Mouse (Mus musculus) limb, embryonic 11.5 days (tissue): Measurements from ENCODE around the gene Birc3. TPM values are rescaled to one million over a fixed set of nuclear protein-coding genes. Genes with fewer than 3 reads are reported as not detected.
A peak's percentile ranks its signal among the peaks of the same experiment; 100 is the strongest.
"Not testable (repeated sequence)": the region's sequence is repeated elsewhere in the genome, so short reads cannot be mapped to it uniquely, and the experiment has no call there.

Source experiments
- ATAC-seq: fragments of 200-750 bp; cut with Nextera tagmentation; 2 replicates; pipeline ENCODE4 v1.8.0; 2017; ENCODE audit warnings: low read depth; ENCODE audit not compliant: insufficient number of reproducible peaks, low FRiP score, low TSS enrichment
- DNase-seq: peaks from one replicate; pipeline ENCODE4 v3.0.0-alpha.2; 2015; ENCODE audit warnings: low spot score
- H3K27ac ChIP-seq: fragments of 300-500 bp; sonication (generic); replicated peaks from 2 replicates; pipeline ENCODE4 v1.5.1; 2014; ENCODE audit warnings: low read depth, mild to moderate bottlenecking, low read length
- H3K27me3 ChIP-seq: fragments of 300-500 bp; sonication (generic); 2 replicates; pipeline ENCODE4 v1.6.1; 2014; ENCODE audit warnings: mild to moderate bottlenecking, low read length, mixed read lengths; ENCODE audit not compliant: control insufficient read depth, insufficient read depth
- H3K36me3 ChIP-seq: fragments of 300-500 bp; sonication (generic); 2 replicates; pipeline ENCODE4 v1.6.1; 2014; ENCODE audit warnings: mild to moderate bottlenecking, low read length, moderate library complexity, mixed read lengths; ENCODE audit not compliant: control insufficient read depth, insufficient read depth
- H3K4me1 ChIP-seq: fragments of 300-500 bp; sonication (generic); 2 replicates; pipeline ENCODE4 v1.6.1; 2014; ENCODE audit warnings: low read length, mixed read lengths; ENCODE audit not compliant: control insufficient read depth, insufficient read depth
- H3K4me2 ChIP-seq: fragments of 300-500 bp; sonication (generic); 2 replicates; pipeline ENCODE4 v1.6.1; 2014; ENCODE audit warnings: low read depth, mild to moderate bottlenecking, moderate library complexity; ENCODE audit not compliant: severe bottlenecking
- H3K4me3 ChIP-seq: fragments of 300-500 bp; sonication (generic); 2 replicates; pipeline ENCODE4 v1.5.1; 2014; ENCODE audit warnings: low read depth, low read length
- H3K9ac ChIP-seq: fragments of 300-500 bp; sonication (generic); 2 replicates; pipeline ENCODE4 v1.6.1; 2014; ENCODE audit warnings: mild to moderate bottlenecking, low read length
- H3K9me3 ChIP-seq: fragments of 300-500 bp; sonication (generic); 2 replicates; pipeline ENCODE4 v1.6.1; 2016; ENCODE audit warnings: low read length; ENCODE audit not compliant: control insufficient read depth
- WGBS: fragments of 180-500 bp; shearing (Covaris S2); extraction: QIAGEN DNeasy Blood & Tissue Kit; methylation state at CpG from one replicate; pipeline ENCODE4 v1.1.7; 2014; 5-methylcytosine and 5-hydroxymethylcytosine counted together
- polyA plus RNA-seq: library from polyadenylated mRNA; unstranded; fragments of >200 nt; fragmentation: Nextera tagmentation; extraction: Ambion mirVana; gene quantifications from 2 replicates; pipeline ENCODE4 v1.2.1, GENCODE M21; 2014

Gene Birc3
- polyA plus RNA-seq, 1 experiment from 2014 or later: 5.9 TPM

- ATAC-seq: peak; percentile 79
- 4% methylated on average over 7 of the region's 7 CpGs for WGBS
- Histone ChIP-seq H3K27me3 (no peaks in the 10 kb centered on the region), H3K36me3 (no peaks in the 10 kb centered on the region), H3K9me3 (no peaks in the 10 kb centered on the region), H3K9ac (no peak overlapping the region), H3K4me2 (no peak overlapping the region), H3K27ac (peak overlapping the region; percentile 37; the same call in 1 of the 2 replicates), H3K4me3 (no peak overlapping the region), H3K4me1 (peaks cover 15% of the 10 kb centered on the region; the same call in 1 of the 2 replicates)
- DNase-seq: peak; percentile 78
Measured at GRCm38 (mm10) chr9:7902311-7902710, 29.3 kb upstream of the Birc3 start.

- H3K9me3 ChIP-seq: no peaks in the 10 kb centered on the region
- H3K4me2 ChIP-seq: no peak overlapping the region
- H3K27me3 ChIP-seq: no peaks in the 10 kb centered on the region
- H3K4me1 ChIP-seq: peaks cover 15% of the 10 kb centered on the region; the same call in 1 of the 2 replicates
- no peak overlapping the region for H3K4me3 ChIP-seq
- H3K27ac ChIP-seq: no peak overlapping the region
- no peaks in the 10 kb centered on the region for H3K36me3 ChIP-seq
- 85% methylated on average over 8 of the region's 8 CpGs for WGBS
- no peak overlapping the region for H3K9ac ChIP-seq
- no peak for ATAC-seq
- DNase-seq: no peak
Measured at GRCm38 (mm10) chr9:7900965-7901364, 28.0 kb upstream of the Birc3 start.

GRCm38 (mm10) chr9:7897502-7897901 lies 24.5 kb upstream of the Birc3 start:
- no peaks in the 10 kb centered on the region for H3K9me3 ChIP-seq
- DNase-seq: peak; percentile 77

DNA sequence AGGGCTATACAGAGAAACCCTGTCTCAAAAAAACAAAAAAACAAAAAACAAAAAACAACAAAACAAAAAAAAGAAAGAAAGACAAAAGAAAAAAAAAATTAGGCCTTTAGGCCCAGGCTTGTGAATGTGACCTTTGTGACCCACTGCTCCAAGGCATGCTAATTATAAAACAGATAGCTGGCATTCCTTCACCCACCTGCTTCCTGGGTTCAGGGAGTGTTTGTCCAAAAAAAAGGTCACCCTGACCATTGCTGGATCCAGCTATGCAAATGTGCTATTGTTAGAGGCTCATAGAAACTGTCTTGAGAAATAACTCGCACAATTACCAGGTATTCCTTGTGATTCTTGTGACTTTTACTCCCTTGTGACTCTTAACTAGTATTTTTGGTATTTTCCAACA lies 18.8 kb upstream of the Birc3 start:
- not testable (repeated sequence) for H3K4me3 ChIP-seq, H3K4me1 ChIP-seq, H3K9me3 ChIP-seq, ATAC-seq, DNase-seq, H3K27ac ChIP-seq, H3K27me3 ChIP-seq, H3K36me3 ChIP-seq, H3K9ac ChIP-seq, H3K4me2 ChIP-seq
- 100% methylated on average over 1 of the region's 1 CpGs for WGBS

More at GRCm38 (mm10) chr9:7897502-7897901, 24.5 kb upstream of the Birc3 start:
- H3K4me3 ChIP-seq: no peak overlapping the region
- 0 out of 2 replicates have a peak, but pooled peaks cover 7% of the 10 kb centered on the region for H3K4me1 ChIP-seq
- H3K36me3 ChIP-seq: no peaks in the 10 kb centered on the region
- peak; percentile 41 for ATAC-seq
- H3K9ac ChIP-seq: no peak overlapping the region
- no peak overlapping the region for H3K4me2 ChIP-seq
- H3K27me3 ChIP-seq: no peaks in the 10 kb centered on the region
- no peak overlapping the region for H3K27ac ChIP-seq
- 3% methylated on average over 3 of the region's 3 CpGs for WGBS

DNA sequence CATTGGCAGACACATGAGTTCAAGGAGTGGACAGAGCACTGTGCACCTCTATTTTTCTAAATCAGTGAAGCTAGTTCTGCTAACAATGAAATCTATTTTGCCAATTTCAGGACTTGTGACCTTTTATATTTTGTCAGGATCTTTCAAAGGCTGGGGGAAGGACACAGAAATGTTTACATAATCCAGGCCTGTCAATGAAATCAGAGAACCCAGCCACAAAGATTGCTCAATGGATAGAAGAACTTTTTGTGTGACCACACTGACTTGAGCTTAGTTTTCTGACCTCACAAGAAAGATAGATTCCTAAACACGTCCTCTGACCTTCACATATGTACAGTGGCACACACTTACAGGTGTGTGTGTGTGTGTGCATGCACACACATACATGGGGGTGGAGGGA lies 18.2 kb upstream of the Birc3 start:
- Histone ChIP-seq H3K36me3 (no peaks in the 10 kb centered on the region), H3K9me3 (no peaks in the 10 kb centered on the region), H3K4me1 (no peaks in the 10 kb centered on the region), H3K27me3 (no peaks in the 10 kb centered on the region), H3K9ac (no peak overlapping the region), H3K4me2 (no peak overlapping the region), H3K27ac (no peak overlapping the region), H3K4me3 (no peak overlapping the region)
- no peak for ATAC-seq
- WGBS: 83% methylated on average over 1 of the region's 1 CpGs
- no peak for DNase-seq

GRCm38 (mm10) chr9:7884346-7884745 lies 11.4 kb upstream of the Birc3 start:
- no peak overlapping the region for H3K4me2 ChIP-seq
- 90% methylated on average over 3 of the region's 3 CpGs for WGBS
- H3K4me3 ChIP-seq: no peak overlapping the region
- H3K27ac ChIP-seq: no peak overlapping the region
- H3K4me1 ChIP-seq: no peaks in the 10 kb centered on the region
- no peaks in the 10 kb centered on the region for H3K36me3 ChIP-seq
- DNase-seq (no peak), ATAC-seq (no peak)
- no peaks in the 10 kb centered on the region for H3K9me3 ChIP-seq
- H3K27me3 ChIP-seq: no peaks in the 10 kb centered on the region
- H3K9ac ChIP-seq: no peak overlapping the region

- H3K36me3 ChIP-seq: no peaks in the 10 kb centered on the region
- no peak overlapping the region for H3K4me3 ChIP-seq
- WGBS: 85% methylated on average over 1 of the region's 1 CpGs
- no peak overlapping the region for H3K27ac ChIP-seq
- H3K27me3 ChIP-seq: no peaks in the 10 kb centered on the region
- H3K9ac ChIP-seq: no peak overlapping the region
- H3K4me1 ChIP-seq: no peaks in the 10 kb centered on the region
- ATAC-seq (no peak), DNase-seq (no peak)
- no peak overlapping the region for H3K4me2 ChIP-seq
- H3K9me3 ChIP-seq: no peaks in the 10 kb centered on the region
Measured at GRCm38 (mm10) chr9:7882304-7882865, 9.4 kb upstream of the Birc3 start.

DNA sequence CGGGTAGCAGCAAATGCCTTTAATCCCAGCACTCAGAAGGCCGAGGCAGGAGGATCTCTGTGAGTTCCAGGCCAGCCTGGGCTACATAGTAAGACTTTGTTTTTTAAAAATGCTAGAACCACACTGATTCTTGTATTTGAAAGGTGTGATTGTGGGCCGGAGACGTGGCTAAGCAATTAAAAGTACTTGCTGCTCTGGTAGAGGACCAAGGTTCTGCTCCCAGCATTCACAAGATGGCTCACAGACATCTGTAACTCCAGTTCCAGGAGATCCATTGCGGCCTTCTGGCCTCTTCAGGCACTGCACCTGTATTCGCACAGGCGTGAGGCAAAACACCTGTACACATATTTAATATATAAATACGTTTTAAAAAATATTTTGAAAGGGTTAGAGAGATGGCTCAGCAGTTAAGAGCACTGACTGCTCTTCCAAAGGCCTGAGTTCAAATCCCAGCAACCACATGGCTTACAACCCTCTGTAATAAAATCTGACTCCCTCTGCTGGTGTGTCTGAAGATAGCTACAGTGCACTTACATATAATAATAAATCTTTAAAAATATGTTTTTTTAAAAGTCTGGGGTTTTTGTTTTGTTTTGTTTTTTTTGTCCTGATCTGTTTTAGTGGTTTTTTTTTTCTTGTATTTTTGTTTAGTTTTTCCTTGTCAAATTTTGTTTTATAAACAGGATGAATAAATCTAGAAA lies 675 bp upstream of the Birc3 start:
- peak; percentile 30 for DNase-seq
- no peaks in the 10 kb centered on the region; the same call in 1 of the 2 replicates for H3K9me3 ChIP-seq
- H3K9ac ChIP-seq: no peak overlapping the region
- H3K27ac ChIP-seq: no peak overlapping the region
- no peak for ATAC-seq
- H3K27me3 ChIP-seq: no peaks in the 10 kb centered on the region
- peaks cover 3% of the 10 kb centered on the region; the same call in 1 of the 2 replicates for H3K4me1 ChIP-seq
- 85% methylated on average over 8 of the region's 8 CpGs for WGBS
- no peaks in the 10 kb centered on the region for H3K36me3 ChIP-seq
- no peak overlapping the region for H3K4me3 ChIP-seq
- no peak overlapping the region for H3K4me2 ChIP-seq
